Mouse (Mus musculus) bone marrow macrophage, adult 2 months (primary cell): ENCODE data around the gene Kmt5a.

ENCODE experiments used
- CTCF ChIP-seq: IDR thresholded peaks from 2 replicates; pipeline ENCODE4 v1.5.1; 2012; ENCODE audit warnings: low read depth, mild to moderate bottlenecking, low read length, moderate library complexity
- POLR2A ChIP-seq: IDR thresholded peaks from 2 replicates; pipeline ENCODE4 v1.6.1; 2012; ENCODE audit warnings: mild to moderate bottlenecking, low read depth, low read length, borderline replicate concordance

- TF ChIP-seq CTCF (no peak), POLR2A (no peak)
Measured at GRCm38 (mm10) chr5:124480119-124480518, 40.4 kb downstream of the Kmt5a start.
